Mouse (Mus musculus): ENCODE measurements around the gene Gm3415. TPM values are rescaled to one million over a fixed set of nuclear protein-coding genes. Genes with fewer than 3 reads are reported as not detected.
"Not testable (repeated sequence)": the region's sequence is repeated elsewhere in the genome, so short reads cannot be mapped to it uniquely, and the experiment has no call there.

The Gm3415 gene
- total RNA-seq, 1 experiment: not detected

DNA sequence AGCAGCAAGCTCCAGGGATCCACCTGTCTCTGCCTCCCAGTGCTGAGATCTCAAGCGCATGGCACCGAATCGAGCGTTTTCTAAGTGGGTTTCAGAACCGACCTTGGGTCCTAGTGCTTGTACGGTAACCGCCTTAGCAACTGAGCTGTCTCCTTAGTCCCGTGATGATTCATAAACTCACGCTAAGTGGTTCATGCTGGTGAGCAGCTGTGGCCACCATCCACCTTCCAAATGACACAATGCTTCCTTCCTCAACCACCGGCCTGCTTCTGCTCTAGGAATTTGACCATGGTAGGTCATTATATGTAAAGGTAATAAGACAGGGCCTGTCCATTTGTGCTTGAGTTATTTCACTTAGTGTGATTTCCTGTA, 41.6 kb downstream of the Gm3415 start:
- Histone ChIP-seq H3K27ac (ENCODE audit: insufficient read depth, low read depth, low read length, poor library complexity, severe bottlenecking) (no peak overlapping the region), H3K9ac (ENCODE audit: insufficient read depth, low read depth, low read length, poor library complexity, severe bottlenecking) (no peak overlapping the region), H3K4me3 (ENCODE audit: insufficient read depth in 1 of 2, low read depth in 1 of 2, low read length in 2 of 2, poor library complexity in 1 of 2, severe bottlenecking in 1 of 2) (no peak overlapping the region), H3K4me1 (ENCODE audit: control insufficient read depth in 2 of 2, insufficient read depth in 2 of 2, low read length in 2 of 2, poor library complexity in 1 of 2) (peaks cover 0 to 2% of the 10 kb centered on the region in 2 experiments; a peak in 1 of 4 replicates), H3K36me3 (ENCODE audit: control insufficient read depth, insufficient read depth, low read length, poor library complexity, severe bottlenecking) (no peaks in the 10 kb centered on the region), H3K9me3 (ENCODE audit: control insufficient read depth, insufficient read depth, low read depth, low read length) (no peaks in the 10 kb centered on the region)
- no peak for DNase-seq (ENCODE audit: low read depth, low spot score)
- TF ChIP-seq ZC3H11A (IDR thresholded peaks at IDR 0.05; ENCODE audit: borderline replicate concordance, low read depth, low read length) (no peak), CHD2 (IDR thresholded peaks at IDR 0.05; ENCODE audit: low read depth, low read length) (no peak), ZNF384 (IDR thresholded peaks at IDR 0.05; ENCODE audit: low read depth, low read length) (no peak)
- in situ Hi-C loops (cut with MboI; ENCODE audit: low sequenced_read_pairs in 2 of 2, unreplicated experiment in 2 of 2): no loop called here

DNA sequence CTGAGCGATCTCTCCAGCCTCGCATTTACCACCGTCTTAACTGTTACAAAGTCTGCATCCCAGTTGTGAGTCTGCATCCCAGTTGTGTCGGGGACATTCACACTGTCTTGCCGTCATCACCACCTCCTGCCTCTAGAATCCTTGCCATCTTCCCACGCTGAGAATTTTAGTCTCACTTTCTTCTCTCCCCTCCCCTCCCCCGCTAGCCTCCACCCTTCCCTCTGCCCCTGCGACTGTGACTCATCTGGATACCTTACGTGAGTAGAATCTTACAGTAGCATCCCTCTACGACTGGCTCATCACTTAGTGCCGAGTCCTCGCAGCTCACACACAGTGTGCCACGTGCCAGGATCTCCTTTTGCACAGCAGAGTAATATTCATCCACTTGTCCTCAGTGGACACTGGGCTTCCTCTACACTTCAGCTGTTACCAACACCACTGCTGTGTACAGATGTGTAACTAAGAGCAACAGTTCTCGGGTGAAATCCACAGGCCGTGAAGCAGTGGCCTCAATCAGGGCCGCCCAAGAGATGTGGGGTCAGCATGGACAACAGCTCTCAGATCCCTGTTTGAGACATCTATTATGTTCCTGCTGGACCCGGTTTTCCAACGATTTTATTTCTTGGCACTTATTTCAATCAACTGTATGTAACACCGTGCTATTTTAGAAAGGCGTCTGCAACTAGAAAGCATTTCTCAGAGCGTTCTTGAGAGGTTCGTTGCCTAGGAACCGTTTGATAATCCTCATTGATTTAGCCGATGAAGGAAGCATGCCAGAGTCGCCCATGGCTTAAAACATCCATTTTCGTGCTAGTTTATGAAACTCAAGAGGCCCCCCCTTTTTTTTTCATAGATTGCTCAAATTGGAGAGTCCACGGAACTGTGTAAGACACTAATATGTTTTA, 42.5 kb downstream of the Gm3415 start:
- no peaks in the 10 kb centered on the region for H3K36me3 ChIP-seq (ENCODE audit: control insufficient read depth, insufficient read depth, low read length, poor library complexity, severe bottlenecking)
- TF ChIP-seq HCFC1 (IDR thresholded peaks at IDR 0.05; ENCODE audit: borderline replicate concordance, insufficient read depth, low read length) (no peak), ZC3H11A (IDR thresholded peaks at IDR 0.05; ENCODE audit: borderline replicate concordance, low read depth, low read length) (no peak), ZNF384 (IDR thresholded peaks at IDR 0.05; ENCODE audit: low read depth, low read length) (no peak), MAFK (IDR thresholded peaks at IDR 0.05; ENCODE audit: insufficient read depth, low read depth, low read length) (no peak), CHD2 (IDR thresholded peaks at IDR 0.05; ENCODE audit: low read depth, low read length) (no peak)
- in situ Hi-C loops (cut with MboI; ENCODE audit: low sequenced_read_pairs in 2 of 2, unreplicated experiment in 2 of 2): no loop called here
- H3K9me3 ChIP-seq (ENCODE audit: control insufficient read depth, insufficient read depth, low read depth, low read length): no peaks in the 10 kb centered on the region
- DNase-seq (ENCODE audit: low read depth, low spot score): no peak
- no peaks in the 10 kb centered on the region for H3K4me1 ChIP-seq (ENCODE audit: control insufficient read depth in 2 of 2, insufficient read depth in 2 of 2, low read length in 2 of 2, poor library complexity in 1 of 2)
- H3K4me3 ChIP-seq (ENCODE audit: insufficient read depth in 1 of 2, low read depth in 1 of 2, low read length in 2 of 2, poor library complexity in 1 of 2, severe bottlenecking in 1 of 2): no peak overlapping the region
- H3K27ac ChIP-seq (ENCODE audit: insufficient read depth, low read depth, low read length, poor library complexity, severe bottlenecking): no peak overlapping the region
- H3K9ac ChIP-seq (ENCODE audit: insufficient read depth, low read depth, low read length, poor library complexity, severe bottlenecking): no peak overlapping the region

DNA sequence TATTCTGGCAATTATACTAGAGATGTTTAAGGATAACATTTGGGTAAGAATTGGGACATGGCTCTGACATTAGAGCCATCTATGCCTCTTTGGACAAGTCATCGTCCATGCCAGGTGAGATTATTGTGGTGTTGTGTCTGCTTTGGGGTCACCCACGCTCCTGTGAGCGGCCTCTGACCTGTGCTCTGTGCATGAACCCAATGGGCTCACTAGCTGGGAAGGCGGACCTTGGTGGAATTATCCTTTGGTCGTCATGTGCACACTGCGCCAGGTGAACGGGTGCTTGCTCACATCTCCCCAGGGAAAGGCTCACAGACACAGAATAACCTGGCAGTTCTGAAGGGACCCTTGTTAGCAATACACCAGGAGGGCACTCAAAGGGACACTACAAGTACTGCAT, 43.3 kb downstream of the Gm3415 start:
- in situ Hi-C loops (cut with MboI; ENCODE audit: low sequenced_read_pairs in 2 of 2, unreplicated experiment in 2 of 2); H3K9ac ChIP-seq (ENCODE audit: insufficient read depth, low read depth, low read length, poor library complexity, severe bottlenecking); H3K9me3 ChIP-seq (ENCODE audit: control insufficient read depth, insufficient read depth, low read depth, low read length); H3K4me1 ChIP-seq (ENCODE audit: control insufficient read depth in 2 of 2, insufficient read depth in 2 of 2, low read length in 2 of 2, poor library complexity in 1 of 2); H3K27ac ChIP-seq (ENCODE audit: insufficient read depth, low read depth, low read length, poor library complexity, severe bottlenecking); DNase-seq (ENCODE audit: low read depth, low spot score); H3K4me3 ChIP-seq (ENCODE audit: insufficient read depth in 1 of 2, low read depth in 1 of 2, low read length in 2 of 2, poor library complexity in 1 of 2, severe bottlenecking in 1 of 2); H3K36me3 ChIP-seq (ENCODE audit: control insufficient read depth, insufficient read depth, low read length, poor library complexity, severe bottlenecking): not testable (repeated sequence)

DNA sequence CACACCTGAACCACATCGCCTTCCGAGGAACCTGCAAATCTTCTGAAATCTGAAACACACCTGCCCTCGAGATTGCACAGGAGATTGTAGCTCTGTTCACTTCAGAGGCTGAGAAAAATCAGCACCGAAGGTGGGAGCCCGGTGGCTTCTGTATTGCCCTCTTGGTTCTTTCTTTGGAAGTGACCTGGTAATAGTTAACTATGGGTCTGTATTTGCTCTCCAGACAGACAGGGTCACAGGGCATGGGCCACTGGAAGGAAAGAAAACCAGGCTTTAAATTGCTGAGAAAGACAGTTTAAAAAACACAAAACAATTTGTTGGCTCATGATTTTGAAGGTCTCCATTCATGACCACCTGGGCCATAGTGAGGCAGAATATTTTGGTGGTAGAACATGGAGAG, 44.0 kb downstream of the Gm3415 start:
- Histone ChIP-seq H3K4me3 (ENCODE audit: insufficient read depth in 1 of 2, low read depth in 1 of 2, low read length in 2 of 2, poor library complexity in 1 of 2, severe bottlenecking in 1 of 2) (no peak overlapping the region), H3K36me3 (ENCODE audit: control insufficient read depth, insufficient read depth, low read length, poor library complexity, severe bottlenecking) (no peaks in the 10 kb centered on the region), H3K9ac (ENCODE audit: insufficient read depth, low read depth, low read length, poor library complexity, severe bottlenecking) (no peak overlapping the region), H3K4me1 (ENCODE audit: control insufficient read depth in 2 of 2, insufficient read depth in 2 of 2, low read length in 2 of 2, poor library complexity in 1 of 2) (no peaks in the 10 kb centered on the region), H3K9me3 (ENCODE audit: control insufficient read depth, insufficient read depth, low read depth, low read length) (no peaks in the 10 kb centered on the region), H3K27ac (ENCODE audit: insufficient read depth, low read depth, low read length, poor library complexity, severe bottlenecking) (no peak overlapping the region)
- TF ChIP-seq MAFK (IDR thresholded peaks at IDR 0.05; ENCODE audit: insufficient read depth, low read depth, low read length) (no peak), CHD2 (IDR thresholded peaks at IDR 0.05; ENCODE audit: low read depth, low read length) (no peak)
- DNase-seq (ENCODE audit: low read depth, low spot score): no peak
- in situ Hi-C loops (cut with MboI; ENCODE audit: low sequenced_read_pairs in 2 of 2, unreplicated experiment in 2 of 2): no loop called here

DNA sequence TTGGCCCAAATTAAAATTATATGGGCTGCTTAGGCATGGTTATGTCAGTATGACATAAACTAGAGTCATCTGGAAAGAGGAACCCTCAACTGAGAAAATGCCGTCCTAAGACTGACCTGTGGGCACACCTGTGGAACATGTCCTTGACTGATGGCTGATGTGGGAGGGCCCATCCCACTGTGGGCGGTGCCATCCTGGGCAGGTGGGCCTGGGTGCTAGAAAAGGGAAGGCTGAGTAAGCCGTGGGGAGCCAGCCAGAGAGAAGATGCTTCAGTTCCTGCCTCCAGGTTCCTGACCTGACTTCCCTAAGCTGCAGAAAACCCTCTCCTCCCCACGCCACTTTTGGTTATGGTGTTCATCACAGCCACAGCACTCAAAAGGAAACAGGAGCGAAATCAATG, 50.3 kb downstream of the Gm3415 start:
- in situ Hi-C loops (cut with MboI; ENCODE audit: low sequenced_read_pairs in 2 of 2, unreplicated experiment in 2 of 2): no loop called here
- Histone ChIP-seq H3K36me3 (ENCODE audit: control insufficient read depth, insufficient read depth, low read length, poor library complexity, severe bottlenecking) (no peaks in the 10 kb centered on the region), H3K27ac (ENCODE audit: insufficient read depth, low read depth, low read length, poor library complexity, severe bottlenecking) (no peak overlapping the region), H3K9ac (ENCODE audit: insufficient read depth, low read depth, low read length, poor library complexity, severe bottlenecking) (no peak overlapping the region), H3K4me1 (ENCODE audit: control insufficient read depth in 2 of 2, insufficient read depth in 2 of 2, low read length in 2 of 2, poor library complexity in 1 of 2) (no peaks in the 10 kb centered on the region), H3K9me3 (ENCODE audit: control insufficient read depth, insufficient read depth, low read depth, low read length) (no peaks in the 10 kb centered on the region), H3K4me3 (ENCODE audit: insufficient read depth in 1 of 2, low read depth in 1 of 2, low read length in 2 of 2, poor library complexity in 1 of 2, severe bottlenecking in 1 of 2) (no peak overlapping the region)
- TF ChIP-seq ZC3H11A (IDR thresholded peaks at IDR 0.05; ENCODE audit: borderline replicate concordance, low read depth, low read length) (no peak), CHD2 (IDR thresholded peaks at IDR 0.05; ENCODE audit: low read depth, low read length) (no peak), HCFC1 (IDR thresholded peaks at IDR 0.05; ENCODE audit: borderline replicate concordance, insufficient read depth, low read length) (no peak), ZNF384 (IDR thresholded peaks at IDR 0.05; ENCODE audit: low read depth, low read length) (no peak), MAFK (IDR thresholded peaks at IDR 0.05; ENCODE audit: insufficient read depth, low read depth, low read length) (no peak)
- no peak for DNase-seq (ENCODE audit: low read depth, low spot score)
